Mouse (Mus musculus): ENCODE data around the gene Sectm1b.
"Not testable (repeated sequence)": the region's sequence is repeated elsewhere in the genome, so short reads cannot be mapped to it uniquely, and the experiment has no call there.

Gene Sectm1b

DNA sequence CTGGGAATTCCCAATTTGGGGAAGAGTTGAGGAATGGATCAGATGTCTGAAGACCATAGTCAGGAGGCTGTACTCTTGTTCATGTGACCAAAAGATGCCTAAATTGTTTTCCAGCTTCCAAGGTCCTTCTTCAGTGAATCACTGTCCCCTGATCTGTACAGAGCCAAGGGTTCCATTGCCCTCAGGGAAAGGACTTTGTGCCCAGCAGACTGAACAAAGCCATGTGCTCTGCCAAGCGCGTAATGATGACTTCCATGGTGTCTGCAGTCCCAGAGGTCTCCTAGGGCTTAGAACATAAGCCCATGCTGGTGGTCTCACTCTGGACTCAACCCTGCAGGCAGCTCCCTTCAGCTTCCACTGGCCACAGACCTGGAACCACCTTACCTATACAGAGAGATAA lies 4.5 kb upstream of the Sectm1b start:
- DNase-seq: no peak

DNA sequence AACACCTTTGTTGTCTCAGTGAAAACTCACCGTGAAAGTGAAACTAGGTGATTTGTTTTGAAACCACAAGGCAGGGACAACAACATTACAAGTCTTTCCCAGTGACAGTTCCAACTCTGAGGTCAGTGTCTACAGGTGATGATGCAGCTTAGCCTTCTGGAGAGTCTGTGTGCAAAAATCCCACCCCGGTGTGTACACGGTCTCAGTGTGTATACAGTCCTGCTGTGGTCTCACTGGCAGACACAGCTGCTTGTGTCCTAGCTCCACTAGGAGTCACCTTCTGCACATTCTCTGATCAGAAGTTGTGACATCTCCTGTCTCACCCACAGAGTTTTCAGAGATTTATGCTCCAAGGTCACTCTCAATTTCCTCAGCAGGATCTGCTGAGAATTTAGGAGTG lies 828 bp upstream of the Sectm1b start:
- DNase-seq: no peak

DNA sequence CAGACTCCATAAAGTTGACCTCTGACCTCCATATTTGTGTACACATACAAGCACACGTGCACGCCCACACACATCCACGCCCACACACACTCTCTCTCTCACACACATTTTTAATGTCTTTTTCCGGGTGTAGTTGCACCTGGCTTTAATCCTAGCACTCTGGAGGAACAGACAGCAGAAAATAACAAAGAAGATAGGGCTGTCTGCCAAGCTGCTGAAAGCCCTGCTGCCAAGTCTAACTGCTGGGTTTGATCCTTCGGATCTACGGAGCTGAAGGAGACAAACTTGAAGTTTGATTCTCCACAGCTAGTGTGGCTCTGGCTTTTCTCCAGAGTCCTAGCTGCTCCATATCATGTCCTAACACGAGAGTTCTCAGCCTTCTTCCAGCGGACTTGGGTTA lies 1.8 kb downstream of the Sectm1b start:
- no peak for DNase-seq

DNA sequence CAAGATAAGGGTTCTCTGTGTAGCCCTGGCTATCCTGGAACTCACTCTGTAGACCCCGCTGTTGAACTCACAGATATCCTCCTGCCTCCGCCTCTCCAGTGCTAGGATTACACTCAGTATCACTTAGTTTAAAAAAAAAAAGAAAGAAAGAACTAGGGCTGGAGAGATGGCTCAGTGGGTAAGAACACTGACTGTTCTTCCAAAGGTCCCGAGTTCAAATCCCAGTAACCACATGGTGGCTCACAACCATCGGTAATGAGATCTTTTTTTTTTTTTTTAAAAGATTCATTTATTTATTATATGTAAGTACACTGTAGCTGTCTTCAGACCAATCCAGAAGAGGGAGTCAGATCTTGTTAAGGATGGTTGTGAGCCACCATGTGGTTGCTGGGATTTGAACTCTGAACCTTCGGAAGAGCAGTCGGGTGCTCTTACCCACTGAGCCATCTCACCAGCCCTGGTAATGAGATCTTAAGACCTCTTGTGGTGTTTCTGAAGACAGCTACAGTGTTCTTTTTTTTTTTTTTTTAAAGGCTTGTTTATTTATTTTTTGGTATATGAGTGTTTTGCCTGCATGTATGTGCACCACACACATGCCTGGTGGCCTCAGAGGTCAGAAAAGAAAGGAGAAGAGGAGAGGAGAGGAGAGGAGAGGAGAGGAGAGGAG lies 2.8 kb downstream of the Sectm1b start:
- not testable (repeated sequence) for DNase-seq

- DNase-seq: no peak
These were observed 3.9 kb downstream of the Sectm1b start for GRCm38 (mm10) chr11:121059471-121059870.

- DNase-seq: no peak
These were observed 4.4 kb downstream of the Sectm1b start for GRCm38 (mm10) chr11:121058956-121059355.

GRCm38 (mm10) chr11:121058122-121058521 lies 5.2 kb downstream of the Sectm1b start:
- DNase-seq: no peak

- no peak for DNase-seq
These were observed 6.7 kb downstream of the Sectm1b start for GRCm38 (mm10) chr11:121056536-121057236.

GRCm38 (mm10) chr11:121053536-121053935 lies 9.8 kb downstream of the Sectm1b start:
- peak; percentile 89 to 91 for DNase-seq

DNA sequence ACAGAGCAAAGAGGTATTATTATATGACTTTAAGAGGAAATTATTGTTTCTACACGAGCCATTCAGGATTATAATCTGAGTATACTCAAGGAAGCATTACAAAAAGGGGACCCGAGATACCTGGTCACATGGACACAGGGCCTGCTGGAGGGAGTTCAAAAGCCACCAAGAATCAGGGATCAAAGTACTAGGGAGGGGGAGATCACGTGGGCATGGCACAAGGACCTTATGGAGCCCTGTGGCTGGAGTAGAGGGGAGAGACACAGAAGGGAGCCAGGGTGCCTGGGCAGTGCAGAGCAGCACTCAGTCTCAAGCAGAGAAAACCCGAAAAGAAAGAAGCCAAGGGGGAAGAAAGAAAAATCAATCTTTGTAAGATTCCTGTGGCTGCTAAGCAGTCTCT lies 11.0 kb downstream of the Sectm1b start:
- no peak for DNase-seq

DNA sequence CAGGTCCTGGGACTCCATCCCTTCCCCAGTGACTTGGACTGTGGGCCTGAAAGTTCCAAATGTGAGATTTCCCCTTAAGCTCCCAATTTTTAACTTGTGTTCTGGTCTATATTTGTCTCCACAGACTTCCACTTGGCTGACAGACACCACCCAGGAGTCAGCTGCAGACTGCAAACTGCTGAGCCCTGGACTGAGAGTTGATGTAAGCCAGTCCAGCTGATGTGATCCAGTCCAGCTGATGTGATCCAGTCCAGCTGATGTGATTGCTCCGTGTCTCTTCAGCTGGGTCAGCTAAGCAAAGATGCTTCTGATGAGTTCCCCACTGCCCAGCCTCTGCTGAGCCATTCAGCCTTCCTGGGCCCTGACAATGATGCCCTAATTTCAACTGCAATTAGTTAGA lies 11.6 kb downstream of the Sectm1b start:
- DNase-seq: no peak

- DNase-seq: no peak
These were observed 13.5 kb downstream of the Sectm1b start for GRCm38 (mm10) chr11:121049840-121050239.

- no peak for DNase-seq
These were observed 15.5 kb downstream of the Sectm1b start for GRCm38 (mm10) chr11:121047826-121048399.

GRCm38 (mm10) chr11:121045286-121045685 lies 18.1 kb downstream of the Sectm1b start:
- no peak for DNase-seq

GRCm38 (mm10) chr11:121043025-121043424 lies 20.3 kb downstream of the Sectm1b start:
- DNase-seq: not testable (repeated sequence)

DNA sequence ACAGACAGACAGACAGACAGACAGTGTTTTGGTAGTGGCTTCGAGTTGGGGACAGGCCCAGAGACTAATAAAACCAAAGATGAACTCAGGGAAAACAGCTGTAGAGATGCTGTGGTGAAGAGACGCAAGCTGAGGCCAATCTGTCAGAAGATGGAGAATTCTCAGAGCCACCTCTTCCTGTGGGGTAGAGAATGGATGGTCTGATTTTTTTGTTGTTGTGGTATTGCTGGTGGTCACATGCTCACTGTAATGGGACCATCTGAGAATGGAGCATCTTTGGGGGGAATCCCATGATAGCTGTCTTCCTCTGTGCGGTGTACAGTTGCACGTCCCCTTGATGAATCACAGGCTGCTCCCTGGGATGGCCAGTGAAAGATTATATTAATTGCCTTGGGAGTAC lies 20.9 kb downstream of the Sectm1b start:
- no peak for DNase-seq

- DNase-seq: no peak
These were observed 21.7 kb downstream of the Sectm1b start for GRCm38 (mm10) chr11:121041636-121042035.

DNA sequence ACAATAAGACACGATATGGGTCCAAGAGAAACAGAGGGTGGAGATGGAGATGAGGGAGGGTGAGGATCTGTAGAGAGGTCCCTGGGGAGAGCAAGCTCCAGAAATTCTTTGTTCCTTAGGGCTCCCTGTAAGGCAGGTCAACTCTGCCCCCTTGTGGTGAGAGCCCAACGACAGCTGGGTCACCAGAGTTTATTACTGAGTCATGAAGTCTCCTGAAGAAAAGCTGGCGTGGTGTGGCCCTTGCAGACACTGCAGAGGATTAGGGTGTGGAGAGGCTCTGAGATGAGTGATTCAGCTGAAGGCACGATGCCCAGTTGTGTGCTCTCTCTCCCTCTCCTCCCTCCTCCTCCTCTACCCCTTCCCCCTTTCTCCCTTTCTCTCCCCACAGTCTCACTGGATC lies 22.2 kb downstream of the Sectm1b start:
- peak; percentile 85 to 88 for DNase-seq

GRCm38 (mm10) chr11:121039302-121039701 lies 24.1 kb downstream of the Sectm1b start, which contains the start of gene Cd7:
TSS of gene Cd7 (minus strand) at chr11:121039418.
- DNase-seq: no peak

DNA sequence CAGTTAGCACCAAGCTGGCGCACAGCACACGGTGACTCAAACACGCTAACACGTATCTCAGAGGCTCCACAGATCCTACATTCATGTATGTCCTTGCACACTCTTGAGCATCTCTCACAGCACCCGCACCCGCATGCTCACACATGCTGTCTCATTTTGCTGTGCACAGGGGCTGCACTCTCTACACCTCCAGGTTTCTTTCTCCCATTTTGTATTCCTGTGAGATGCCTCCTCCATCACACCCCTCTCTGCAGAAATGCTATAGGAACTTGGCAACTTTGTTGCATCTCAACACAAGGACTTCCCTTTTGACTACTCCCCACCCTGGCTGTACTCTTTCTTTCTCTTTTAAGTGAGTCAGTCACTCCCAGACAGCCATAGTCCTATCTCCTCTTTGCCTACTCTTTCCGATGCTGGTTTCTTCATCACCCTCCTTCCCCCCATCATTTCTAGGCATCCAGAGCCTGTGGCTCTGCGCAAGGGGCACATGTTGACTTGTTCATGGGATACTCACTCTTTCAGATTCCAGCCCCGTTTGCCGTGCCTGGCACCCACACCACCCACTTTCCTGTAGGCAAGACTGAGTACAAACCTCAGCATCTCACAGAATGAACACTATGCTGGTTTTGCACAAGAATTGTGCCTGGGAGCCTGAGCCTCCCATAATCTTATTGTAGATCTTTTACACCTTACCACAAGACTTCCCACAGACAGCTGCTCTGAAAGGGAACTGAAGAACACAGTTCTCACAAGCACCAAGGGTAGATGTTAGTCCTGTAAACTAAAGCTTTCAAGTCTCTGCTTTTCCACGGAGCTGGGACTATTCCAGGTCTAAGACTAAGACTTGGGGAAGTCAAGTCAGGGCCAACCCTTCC lies 24.8 kb downstream of the Sectm1b start:
- no peak for DNase-seq

DNA sequence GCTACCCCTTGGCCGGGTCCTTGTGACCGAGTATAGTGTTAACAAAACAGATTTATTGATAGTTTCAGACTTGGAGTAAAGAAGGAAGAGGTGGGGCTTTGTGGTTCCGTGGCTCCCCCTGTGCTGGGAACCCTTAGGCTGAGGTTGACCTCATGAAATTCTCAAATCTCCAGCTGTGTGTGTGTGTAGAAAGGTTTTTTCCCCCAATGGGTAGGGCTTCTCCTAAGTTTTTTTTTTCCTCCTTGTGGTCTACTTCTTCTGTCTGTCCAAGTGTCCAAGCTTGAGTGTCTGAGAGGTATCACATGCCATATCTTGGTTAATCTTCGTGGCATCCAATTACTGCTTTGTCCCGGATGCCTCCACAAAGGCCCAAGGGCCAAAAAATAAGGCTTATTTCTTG lies 30.3 kb downstream of the Sectm1b start:
- no peak for DNase-seq

DNA sequence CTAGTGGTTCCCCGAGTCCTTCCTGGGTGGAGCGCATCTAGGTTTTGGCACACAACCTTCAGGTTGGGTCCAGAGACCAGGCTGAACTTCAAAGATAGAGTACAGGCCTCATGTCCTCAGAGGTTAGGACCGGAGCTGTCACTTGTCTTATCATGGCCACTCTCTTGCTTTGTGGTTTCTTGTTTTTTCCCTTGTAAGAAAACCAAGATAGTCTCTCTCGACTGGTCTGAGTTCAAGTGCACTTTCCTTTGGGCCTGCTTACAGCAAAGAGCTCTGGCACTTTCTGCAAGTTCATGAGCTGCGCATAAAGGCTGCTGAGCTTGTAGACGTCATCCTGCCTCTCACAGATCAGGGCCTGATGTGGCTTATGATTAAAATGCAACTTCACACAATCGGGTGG lies 36.1 kb downstream of the Sectm1b start:
- DNase-seq: no peak

- no peak for DNase-seq
These were observed 39.2 kb downstream of the Sectm1b start for GRCm38 (mm10) chr11:121024163-121024562.
